Mouse (Mus musculus) ovary, postnatal 36 days (tissue): ENCODE data around the gene Shank3.

Experiments
- DNase-seq: peaks from one replicate; pipeline ENCODE4 v3.0.0; 2022; ENCODE audit warnings: low spot score, mixed read lengths

The Shank3 gene

GRCm38 (mm10) chr15:89557179-89557995, 58.0 kb downstream of the Shank3 start:
- no peak for DNase-seq

DNA sequence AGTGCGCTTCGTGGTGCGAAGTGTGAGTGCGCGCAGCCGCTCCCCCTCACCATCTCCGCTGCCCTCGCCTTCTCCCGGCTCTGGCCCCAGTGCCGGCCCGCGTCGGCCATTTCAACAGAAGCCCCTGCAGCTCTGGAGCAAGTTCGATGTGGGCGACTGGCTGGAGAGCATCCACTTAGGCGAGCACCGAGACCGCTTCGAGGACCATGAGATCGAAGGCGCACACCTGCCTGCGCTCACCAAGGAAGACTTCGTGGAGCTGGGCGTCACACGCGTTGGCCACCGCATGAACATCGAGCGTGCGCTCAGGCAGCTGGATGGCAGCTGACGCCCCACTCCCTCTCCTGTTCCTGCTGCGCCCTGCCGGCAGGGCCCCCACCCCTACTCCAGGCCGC, 58.6 kb downstream of the Shank3 start:
- DNase-seq, result no peak

- DNase-seq, result no peak
Measured at GRCm38 (mm10) chr15:89559202-89559731, 59.8 kb downstream of the Shank3 start.

DNA sequence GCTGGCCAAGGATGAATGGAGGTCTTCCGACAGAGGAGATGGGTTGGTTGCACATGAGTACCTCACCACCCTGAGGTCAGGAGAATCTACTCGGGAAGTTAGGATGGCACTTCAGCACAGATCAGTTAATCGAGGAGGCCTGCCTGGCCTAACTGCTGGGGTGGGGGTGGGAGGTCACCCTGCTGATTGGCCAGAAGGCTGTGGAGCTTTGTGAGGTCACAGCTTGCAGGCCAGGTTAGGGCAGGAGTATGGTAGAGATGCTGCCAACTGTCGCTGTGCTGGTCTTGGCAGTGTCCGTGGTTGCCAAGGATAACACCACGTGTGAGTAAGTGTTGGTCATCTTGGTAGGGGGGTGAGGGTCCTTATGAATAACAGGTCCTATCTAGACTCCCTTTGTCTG, 68.7 kb downstream of the Shank3 start, which contains the start of gene Acr:
Gene Acr, plus strand, starts transcription at position 213 of the 400 bp plus-strand sequence.
- no peak for DNase-seq

- DNase-seq, result no peak
Measured at GRCm38 (mm10) chr15:89572147-89572546, 72.7 kb downstream of the Shank3 start.

DNA sequence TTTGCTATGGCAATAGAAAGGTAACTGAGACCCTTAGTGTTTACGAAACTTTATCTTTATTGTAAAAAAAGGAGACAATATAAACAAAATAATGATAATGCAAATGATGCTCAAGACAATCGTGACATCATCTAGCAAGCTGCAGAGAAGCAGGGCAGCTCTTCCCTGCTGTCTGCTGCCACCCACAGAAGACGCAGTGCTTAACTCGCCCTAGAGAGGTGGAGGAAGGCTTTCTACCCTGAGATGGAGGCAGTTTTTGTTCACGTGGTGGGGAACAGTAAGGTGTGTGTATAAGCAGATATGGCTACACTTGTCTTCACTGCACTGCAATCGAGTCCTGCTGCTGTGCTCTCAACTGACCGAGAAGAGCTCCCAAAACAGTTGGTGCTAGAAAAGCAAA, 83.1 kb downstream of the Shank3 start:
- no peak for DNase-seq

- DNase-seq, result no peak
Measured at GRCm38 (mm10) chr15:89585101-89585500, 85.7 kb downstream of the Shank3 start.

DNA sequence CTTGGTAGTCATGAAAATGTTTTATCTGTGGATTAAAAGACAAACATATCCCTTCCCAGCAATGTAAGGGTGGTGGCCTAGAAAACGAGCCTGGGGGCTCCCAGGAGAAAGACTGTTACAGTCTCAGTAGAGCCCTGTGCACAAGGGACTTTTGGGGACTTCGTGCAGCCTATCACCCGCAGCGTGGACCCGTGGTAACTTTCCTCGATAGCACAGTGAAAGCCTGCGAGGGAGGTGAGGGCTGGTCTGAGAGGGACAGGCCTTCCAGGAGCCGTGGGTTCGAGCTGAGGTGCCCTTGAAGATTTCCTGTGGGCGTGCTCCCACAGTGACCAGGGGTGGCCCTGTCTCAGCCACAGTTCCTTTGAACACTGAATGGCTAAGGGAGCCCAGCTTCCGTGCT, 86.2 kb downstream of the Shank3 start:
- no peak for DNase-seq

DNA sequence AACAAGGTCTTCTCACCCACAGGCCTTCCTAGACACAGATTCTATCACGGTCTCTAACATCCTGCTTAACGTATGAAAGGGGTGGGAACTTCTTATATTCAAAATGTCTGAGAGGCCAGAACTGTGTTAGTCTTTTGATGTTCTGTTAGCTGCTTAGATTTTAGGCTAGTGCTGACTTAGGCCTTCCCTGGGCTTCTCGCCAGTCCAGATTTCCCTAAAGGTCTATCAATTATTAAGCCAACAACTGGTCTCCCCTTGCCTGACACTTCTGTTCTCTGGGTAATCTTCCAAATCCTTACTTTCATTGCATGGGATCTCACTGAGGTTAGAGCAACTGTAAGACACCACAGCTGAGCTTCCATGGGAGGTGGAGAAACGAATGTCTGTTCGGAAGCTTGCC, 89.7 kb downstream of the Shank3 start:
- no peak for DNase-seq

GRCm38 (mm10) chr15:89591317-89591716, 91.9 kb downstream of the Shank3 start:
- no peak for DNase-seq

DNA sequence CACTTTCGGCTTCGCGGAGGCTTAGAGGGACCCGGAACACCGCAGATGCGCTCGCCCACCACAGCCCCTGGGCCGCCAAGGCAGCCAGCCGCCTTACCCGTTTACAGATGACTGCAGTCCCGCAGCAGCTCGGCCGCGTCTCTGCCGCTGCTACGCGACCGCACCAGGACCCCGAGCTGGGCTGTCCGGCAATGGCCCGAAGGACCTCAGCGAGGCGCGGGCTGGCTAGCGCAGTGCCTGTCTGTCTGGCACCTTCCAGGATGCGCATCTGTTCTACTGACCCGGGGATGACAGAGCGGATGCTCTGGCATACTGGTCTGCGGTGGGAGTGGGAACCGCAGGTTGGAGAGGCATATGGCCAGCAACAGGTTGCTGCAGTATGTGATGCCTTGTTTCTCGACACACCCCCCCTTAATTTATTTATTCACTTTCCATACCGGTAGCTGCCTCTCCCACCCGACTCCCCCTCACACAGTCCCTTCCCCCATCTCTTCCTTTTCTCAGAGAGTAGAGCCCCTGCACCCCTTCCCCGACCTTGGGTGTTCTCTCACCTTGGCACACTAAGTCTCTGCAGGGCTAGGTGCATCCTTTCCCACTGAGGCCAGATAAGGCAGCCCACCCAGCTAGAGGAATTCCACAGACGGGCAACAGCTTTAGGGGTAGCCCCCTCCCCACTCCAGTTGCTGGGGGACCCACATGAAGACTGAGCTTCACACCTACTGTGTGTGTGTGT, 92.5 kb downstream of the Shank3 start, which contains the start of gene Rabl2:
Gene Rabl2, minus strand, starts transcription at position 201 of the 733 bp plus-strand sequence.
- peak; percentile 89 for DNase-seq

DNA sequence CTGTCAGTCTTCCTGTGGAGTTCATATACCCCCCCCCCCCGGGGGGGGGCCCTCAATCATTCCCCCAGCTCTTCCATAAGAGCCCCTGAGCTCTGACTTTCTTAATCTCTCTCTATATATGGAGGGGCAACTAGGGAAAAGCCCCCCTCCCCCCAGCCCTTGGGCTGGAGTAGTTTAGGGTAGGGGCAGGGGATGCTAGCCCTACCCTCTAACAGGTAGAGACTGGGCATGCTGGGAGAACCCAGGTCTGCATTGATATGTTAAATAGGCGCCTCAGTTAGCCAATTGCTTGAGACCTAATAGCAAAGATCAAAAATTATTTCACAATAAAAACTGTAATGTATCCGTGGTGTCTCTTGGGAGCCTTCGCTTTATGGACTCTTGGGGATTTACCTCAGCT, 93.1 kb downstream of the Shank3 start:
- no peak for DNase-seq

DNA sequence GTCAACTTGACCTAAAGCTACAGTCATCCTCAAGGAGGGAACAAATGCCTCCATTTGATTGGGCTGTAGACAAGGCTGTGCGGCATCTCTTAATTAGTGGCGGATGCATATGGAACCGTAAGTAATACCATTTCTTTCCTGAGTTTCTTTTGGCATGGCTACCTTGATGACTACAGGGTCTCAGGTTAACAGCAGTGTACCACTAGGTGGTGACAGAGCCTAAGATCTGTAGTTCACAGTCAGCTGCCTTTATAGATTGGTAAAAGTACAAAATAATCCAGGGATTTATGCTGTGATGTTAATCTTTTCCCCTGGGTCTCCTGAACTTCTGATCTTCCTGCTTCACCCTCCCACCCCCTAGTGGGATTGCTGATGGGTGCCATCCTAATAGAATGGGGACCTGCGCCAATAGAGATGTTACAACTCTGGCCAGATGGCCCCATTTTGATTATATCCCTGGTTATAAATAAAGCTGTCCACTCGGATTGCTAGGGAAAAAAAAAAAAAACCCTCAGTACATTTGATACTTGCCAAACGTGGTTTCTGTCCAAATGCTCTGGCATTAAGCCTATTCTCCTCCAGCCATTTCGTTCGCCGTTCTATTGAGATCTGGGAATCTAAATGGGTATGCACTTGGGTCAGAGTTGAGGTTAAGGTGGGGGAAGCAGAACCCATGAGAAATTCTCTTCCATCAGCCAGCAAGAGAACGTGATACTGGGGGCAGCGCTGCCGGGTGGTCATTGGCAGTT, 106.6 kb downstream of the Shank3 start:
- DNase-seq, result no peak

- no peak for DNase-seq
Measured at GRCm38 (mm10) chr15:89607480-89607879, 108.1 kb downstream of the Shank3 start.

GRCm38 (mm10) chr15:89607888-89608287, 108.5 kb downstream of the Shank3 start:
- DNase-seq, result no peak
